Mouse (Mus musculus) hindbrain, embryonic 13.5 days (tissue): ENCODE data around the gene Kirrel3. TPM values are rescaled to one million over a fixed set of nuclear protein-coding genes. Genes with fewer than 3 reads are reported as not detected.

Experiments
- ATAC-seq: fragments of 200-750 bp; cut with Nextera tagmentation; 2 replicates; pipeline ENCODE4 v1.8.0; 2017; ENCODE audit warnings: moderate TSS enrichment; ENCODE audit not compliant: low FRiP score
- H3K27ac ChIP-seq: fragments of 300-500 bp; sonication (generic); 2 replicates; pipeline ENCODE4 v1.5.1; 2015; ENCODE audit warnings: inconsistent platforms, mild to moderate bottlenecking, moderate library complexity
- H3K27me3 ChIP-seq: fragments of 300-500 bp; sonication (generic); 2 replicates; pipeline ENCODE4 v1.6.1; 2015; ENCODE audit warnings: mild to moderate bottlenecking, inconsistent platforms
- H3K36me3 ChIP-seq: fragments of 300-500 bp; sonication (generic); 2 replicates; pipeline ENCODE4 v1.6.1; 2015; ENCODE audit warnings: mild to moderate bottlenecking, inconsistent platforms
- H3K4me1 ChIP-seq: fragments of 300-500 bp; sonication (generic); replicated peaks from 2 replicates; pipeline ENCODE4 v1.6.1; 2015; ENCODE audit warnings: inconsistent platforms
- H3K4me2 ChIP-seq: fragments of 300-500 bp; sonication (generic); 2 replicates; pipeline ENCODE4 v1.6.1; 2015; ENCODE audit warnings: inconsistent platforms, mild to moderate bottlenecking, moderate library complexity
- H3K4me3 ChIP-seq: fragments of 300-500 bp; sonication (generic); 2 replicates; pipeline ENCODE4 v1.5.1; 2015; ENCODE audit warnings: mild to moderate bottlenecking, inconsistent platforms
- H3K9ac ChIP-seq: fragments of 300-500 bp; sonication (generic); 2 replicates; pipeline ENCODE4 v1.6.1; 2015; ENCODE audit warnings: mild to moderate bottlenecking, inconsistent platforms
- H3K9me3 ChIP-seq: fragments of 300-500 bp; sonication (generic); 2 replicates; pipeline ENCODE4 v1.6.1; 2016; ENCODE audit warnings: inconsistent platforms
- WGBS: fragments of 180-500 bp; shearing (Covaris S2); methylation state at CpG from one replicate; pipeline ENCODE4 v1.1.7; 2015; 5-methylcytosine and 5-hydroxymethylcytosine counted together
- polyA plus RNA-seq: library from polyadenylated mRNA; unstranded; fragments of >200 nt; fragmentation: Nextera tagmentation; extraction: Ambion mirVana; gene quantifications from 2 replicates; pipeline ENCODE4 v1.2.1, GENCODE M21; 2015

Kirrel3 gene
- polyA plus RNA-seq, 1 experiment from 2014 or later: 26.2 TPM

DNA sequence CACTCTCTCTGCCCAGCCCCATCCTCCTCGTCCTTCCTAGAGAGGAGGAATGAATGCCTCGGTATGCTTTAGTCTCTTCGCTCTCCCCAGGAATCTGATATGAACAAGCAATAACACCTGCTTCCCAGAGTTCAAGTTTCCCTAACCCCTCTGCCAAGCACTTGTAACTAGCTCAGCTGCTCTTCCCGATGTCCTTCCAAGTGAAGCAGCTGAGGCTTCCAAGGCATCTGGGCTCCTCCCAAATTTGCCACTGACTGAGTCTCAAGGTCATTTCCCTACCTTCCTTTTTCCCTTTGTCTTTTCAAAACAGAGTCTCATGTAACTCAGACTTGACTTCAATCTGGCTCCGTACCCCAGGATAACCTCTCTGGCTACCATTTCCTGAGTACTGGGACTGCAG is 555.8 kb downstream of the Kirrel3 start:
- no peaks in the 10 kb centered on the region; the same call in 1 of the 2 replicates for H3K36me3 ChIP-seq
- H3K27ac ChIP-seq: no peak overlapping the region
- H3K9me3 ChIP-seq: no peaks in the 10 kb centered on the region
- H3K4me3 ChIP-seq: no peak overlapping the region
- H3K9ac ChIP-seq: no peak overlapping the region
- peaks cover 25% of the 10 kb centered on the region for H3K4me1 ChIP-seq
- no peak overlapping the region for H3K4me2 ChIP-seq
- WGBS: 74% methylated on average over 5 of the region's 5 CpGs
- no peak for ATAC-seq
- H3K27me3 ChIP-seq: no peaks in the 10 kb centered on the region

DNA sequence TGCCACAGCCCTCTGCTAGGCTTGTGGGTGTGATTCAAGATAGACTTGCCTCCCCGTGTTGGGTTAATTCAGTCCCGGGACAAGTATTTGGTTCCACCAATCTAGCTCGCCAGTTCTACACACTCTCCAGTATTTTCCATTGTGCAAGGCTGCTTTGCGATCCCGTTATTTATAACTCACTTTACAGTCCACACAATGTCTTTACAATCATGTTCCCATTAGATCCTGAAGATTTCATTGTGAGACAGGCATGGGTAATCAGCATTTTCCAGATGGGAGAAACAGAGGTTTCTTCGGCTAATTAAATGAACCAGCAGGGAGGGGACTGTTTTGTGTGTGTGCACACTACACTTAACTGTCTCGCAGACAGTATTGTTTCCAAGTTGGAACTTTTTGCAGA is 557.9 kb downstream of the Kirrel3 start:
- H3K4me2 ChIP-seq: no peak overlapping the region
- H3K4me3 ChIP-seq: no peak overlapping the region
- no peak for ATAC-seq
- no peaks in the 10 kb centered on the region for H3K9me3 ChIP-seq
- 35% methylated on average over 7 of the region's 7 CpGs for WGBS
- no peak overlapping the region for H3K27ac ChIP-seq
- H3K36me3 ChIP-seq: peaks cover 6% of the 10 kb centered on the region; the same call in 1 of the 2 replicates
- H3K27me3 ChIP-seq: no peaks in the 10 kb centered on the region
- H3K9ac ChIP-seq: no peak overlapping the region
- H3K4me1 ChIP-seq: peaks cover 25% of the 10 kb centered on the region

DNA sequence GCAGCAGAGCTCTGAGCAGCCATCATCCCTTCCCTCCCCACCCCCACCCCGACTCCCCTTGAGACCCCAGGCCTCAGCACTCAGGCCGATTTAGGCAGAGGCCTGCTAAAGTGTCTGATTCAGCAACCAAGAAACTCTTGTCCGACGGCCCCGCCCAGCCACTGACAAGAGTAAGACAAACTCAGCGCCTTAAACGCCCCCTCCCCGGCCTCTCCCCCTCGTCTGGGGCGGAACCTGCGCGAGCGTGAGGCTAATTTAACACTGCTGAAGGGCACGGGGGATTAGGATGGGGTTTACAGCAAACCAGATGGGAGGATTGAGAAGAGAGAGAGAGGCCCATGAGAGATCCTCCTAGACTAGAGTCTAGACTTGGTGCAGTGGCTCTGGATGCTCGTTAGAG is 558.8 kb downstream of the Kirrel3 start:
- WGBS: 8% methylated on average over 15 of the region's 15 CpGs
- peaks cover 6% of the 10 kb centered on the region; the same call in 1 of the 2 replicates for H3K36me3 ChIP-seq
- H3K27me3 ChIP-seq: no peaks in the 10 kb centered on the region
- H3K4me3 ChIP-seq: no peak overlapping the region
- no peak overlapping the region for H3K27ac ChIP-seq
- H3K4me1 ChIP-seq: peaks cover 22% of the 10 kb centered on the region
- no peak overlapping the region for H3K4me2 ChIP-seq
- ATAC-seq: 0 out of 2 replicates have a peak, but pooled peaks have one; percentile 15
- no peak overlapping the region for H3K9ac ChIP-seq
- no peaks in the 10 kb centered on the region for H3K9me3 ChIP-seq

DNA sequence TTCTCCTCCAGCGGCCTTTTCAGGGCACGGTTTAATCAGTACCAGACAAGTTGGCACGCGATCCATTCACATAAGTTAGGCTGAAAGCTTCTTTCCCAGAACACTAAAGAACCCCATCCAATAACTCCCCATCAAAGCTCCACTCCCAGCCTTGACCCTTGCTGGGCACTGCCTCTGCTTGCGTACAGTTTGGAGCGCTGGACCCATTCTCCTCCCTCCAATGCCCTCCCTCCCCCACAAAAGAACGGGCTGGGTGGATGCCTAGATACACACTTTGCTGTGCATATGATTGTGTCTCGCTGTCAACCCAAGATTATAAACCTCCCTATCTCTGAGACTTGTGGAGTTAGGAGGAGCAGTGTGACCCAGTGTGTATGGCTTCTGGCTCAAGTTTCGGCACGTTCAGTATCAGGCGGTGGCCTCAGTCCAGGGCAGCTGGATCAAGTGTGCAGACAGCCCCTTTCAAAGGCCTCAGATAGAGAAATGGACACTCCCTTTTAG is 559.4 kb downstream of the Kirrel3 start:
- Histone ChIP-seq H3K27me3 (no peaks in the 10 kb centered on the region), H3K9ac (no peak overlapping the region), H3K4me1 (peaks cover 22% of the 10 kb centered on the region), H3K4me2 (no peak overlapping the region), H3K27ac (no peak overlapping the region), H3K36me3 (peaks cover 6% of the 10 kb centered on the region; the same call in 1 of the 2 replicates), H3K9me3 (no peaks in the 10 kb centered on the region), H3K4me3 (no peak overlapping the region)
- WGBS: 59% methylated on average over 11 of the region's 11 CpGs
- ATAC-seq: no peak; the same call in 1 of the 2 replicates

DNA sequence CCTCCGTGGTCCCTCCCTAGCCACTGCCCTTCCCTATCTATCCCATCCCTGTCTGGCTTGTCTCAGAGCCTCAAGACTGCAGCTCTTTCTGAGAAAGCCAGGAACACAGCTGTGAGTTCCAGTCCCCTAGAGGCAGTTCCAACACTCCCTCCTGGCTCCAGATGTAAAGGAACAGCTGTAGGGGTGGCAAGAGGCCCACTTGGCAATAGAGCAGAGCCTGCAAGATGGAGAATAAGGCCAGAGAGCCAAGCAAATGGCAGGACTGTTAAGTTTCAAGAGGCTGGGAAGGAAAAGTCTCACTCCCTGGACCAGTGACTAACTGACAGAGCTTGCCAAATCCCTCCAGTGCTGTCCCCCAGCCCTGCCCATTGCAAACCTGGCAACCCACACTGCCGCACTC is 560.1 kb downstream of the Kirrel3 start:
- Histone ChIP-seq H3K9me3 (no peaks in the 10 kb centered on the region), H3K36me3 (peaks cover 6% of the 10 kb centered on the region; the same call in 1 of the 2 replicates), H3K27me3 (no peaks in the 10 kb centered on the region), H3K4me2 (no peak overlapping the region), H3K4me1 (peaks cover 22% of the 10 kb centered on the region), H3K27ac (no peak overlapping the region), H3K4me3 (no peak overlapping the region), H3K9ac (no peak overlapping the region)
- 86% methylated on average over 2 of the region's 2 CpGs for whole genome bisulfite sequencing
- ATAC-seq: no peak

DNA sequence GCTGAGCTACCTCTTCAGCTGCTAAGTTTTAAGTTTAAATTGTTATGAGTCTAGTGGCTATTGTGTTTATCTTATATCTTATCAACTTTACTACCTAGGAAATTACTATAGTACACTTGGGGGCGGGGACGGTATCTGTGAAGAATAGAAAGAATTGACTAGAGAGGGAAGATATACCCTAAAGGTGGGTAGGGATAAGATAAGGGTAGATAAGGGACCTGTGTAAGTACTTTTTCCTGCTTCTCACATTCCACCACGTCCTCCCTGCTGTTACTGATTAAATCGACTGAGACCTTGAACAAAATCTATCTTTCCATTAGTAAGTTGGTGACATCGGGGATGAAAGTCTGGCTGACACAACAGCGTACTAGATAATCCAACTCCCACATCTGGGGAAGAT is 562.8 kb downstream of the Kirrel3 start:
- H3K27ac ChIP-seq: no peak overlapping the region
- H3K4me2 ChIP-seq: no peak overlapping the region
- H3K4me3 ChIP-seq: no peak overlapping the region
- H3K9ac ChIP-seq: no peak overlapping the region
- no peaks in the 10 kb centered on the region for H3K9me3 ChIP-seq
- no peaks in the 10 kb centered on the region for H3K27me3 ChIP-seq
- 92% methylated on average over 6 of the region's 6 CpGs for WGBS
- peaks cover 19% of the 10 kb centered on the region for H3K4me1 ChIP-seq
- H3K36me3 ChIP-seq: peaks cover 22% of the 10 kb centered on the region
- ATAC-seq: no peak

DNA sequence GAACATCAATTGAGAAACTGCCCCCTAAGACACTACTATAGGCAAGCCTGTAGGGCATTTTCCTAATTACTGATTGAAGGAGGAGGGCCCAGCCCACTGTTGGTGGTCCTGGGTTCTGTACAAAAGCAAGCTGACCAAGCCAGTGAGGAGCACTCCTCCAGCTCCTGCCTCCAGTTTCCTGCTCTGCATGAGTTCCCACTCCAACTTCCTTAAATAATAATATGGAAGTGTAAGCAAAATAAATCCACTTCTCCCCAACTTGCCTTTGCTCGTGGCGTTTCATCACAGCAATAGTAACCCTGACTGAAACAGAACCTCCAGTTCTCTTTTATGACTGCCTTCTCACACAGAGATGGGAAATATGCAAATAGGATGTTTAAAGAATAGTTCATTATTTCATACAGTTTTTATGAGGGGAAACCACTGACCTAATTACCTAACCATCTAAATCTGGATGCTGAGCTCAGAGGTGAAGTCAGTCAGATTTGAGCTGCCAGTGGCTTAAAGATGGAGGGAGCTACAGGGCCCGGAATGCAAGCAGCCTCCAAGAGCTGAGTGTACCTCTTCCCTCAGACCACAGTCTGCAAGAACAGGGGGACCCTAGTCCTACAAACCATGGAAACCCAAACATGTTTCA is 564.3 kb downstream of the Kirrel3 start:
- WGBS: 84% methylated on average over 3 of the region's 3 CpGs
- no peaks in the 10 kb centered on the region for H3K27me3 ChIP-seq
- ATAC-seq: no peak

DNA sequence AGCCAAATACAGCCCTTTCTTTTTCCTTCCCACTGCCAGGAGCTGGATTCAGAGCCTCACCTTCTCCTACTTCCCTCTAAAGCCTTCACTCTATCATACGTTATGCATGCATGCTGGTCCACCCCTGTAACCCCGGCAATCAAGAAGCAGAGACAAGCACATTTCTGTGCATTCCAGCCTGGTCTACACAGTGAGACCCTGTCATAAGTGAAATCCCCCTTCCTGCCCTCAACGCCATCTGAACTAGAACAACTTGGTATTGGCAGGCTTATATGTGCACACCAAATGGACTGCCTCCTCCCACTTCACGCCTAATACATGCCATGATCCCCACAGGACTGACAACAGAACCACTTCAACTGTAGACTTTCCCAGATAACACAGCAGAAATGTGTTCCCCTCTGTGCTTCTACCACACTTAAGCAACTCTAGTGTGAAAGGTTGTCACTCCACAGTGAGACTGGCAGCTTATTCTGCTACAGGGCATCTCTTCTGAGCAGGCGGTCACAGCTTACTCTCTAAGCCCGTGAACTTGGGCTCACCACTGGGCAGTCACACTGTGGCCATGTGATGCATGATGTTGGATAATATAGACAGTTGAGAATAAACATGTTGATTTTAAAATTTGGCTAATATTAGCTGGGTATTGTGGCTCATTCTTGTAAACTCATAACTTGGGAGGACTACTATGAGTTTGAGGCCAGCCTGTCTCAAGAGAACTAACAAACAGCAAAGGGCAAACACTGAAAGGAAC is 565.2 kb downstream of the Kirrel3 start:
- no peak for ATAC-seq
- no peak overlapping the region for H3K4me3 ChIP-seq
- no peaks in the 10 kb centered on the region for H3K4me1 ChIP-seq
- no peak overlapping the region for H3K9ac ChIP-seq
- no peaks in the 10 kb centered on the region for H3K9me3 ChIP-seq
- H3K27me3 ChIP-seq: no peaks in the 10 kb centered on the region
- H3K36me3 ChIP-seq: peaks cover 22% of the 10 kb centered on the region
- 89% methylated on average over 6 of the region's 6 CpGs for WGBS
- H3K4me2 ChIP-seq: no peak overlapping the region
- no peak overlapping the region for H3K27ac ChIP-seq

More for the DNA sequence above, 564.3 kb downstream of the Kirrel3 start:
- peaks cover 4% of the 10 kb centered on the region for H3K4me1 ChIP-seq
- no peaks in the 10 kb centered on the region for H3K9me3 ChIP-seq
- peaks cover 22% of the 10 kb centered on the region for H3K36me3 ChIP-seq
- no peak overlapping the region for H3K4me3 ChIP-seq
- H3K9ac ChIP-seq: no peak overlapping the region
- H3K4me2 ChIP-seq: no peak overlapping the region
- no peak overlapping the region for H3K27ac ChIP-seq

DNA sequence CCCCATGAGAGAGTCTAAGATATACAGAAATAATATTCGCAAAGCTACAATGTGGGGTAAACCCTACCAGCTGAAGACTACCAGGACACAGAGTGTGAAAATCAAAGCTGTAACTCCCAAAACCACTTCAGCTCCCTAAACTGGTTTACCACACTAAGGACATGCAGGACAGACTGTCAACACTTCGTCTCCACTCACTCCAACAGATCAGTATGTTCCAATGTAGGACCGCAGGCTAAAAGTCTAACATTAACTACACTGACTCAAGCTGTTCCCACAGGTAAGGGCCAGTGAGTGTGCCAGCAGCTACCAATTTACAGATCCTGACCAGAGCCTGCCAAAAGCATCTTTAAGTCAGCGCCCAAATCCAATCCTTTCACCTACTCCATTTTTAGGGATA is 566.0 kb downstream of the Kirrel3 start:
- peaks cover 22% of the 10 kb centered on the region for H3K36me3 ChIP-seq
- no peak overlapping the region for H3K9ac ChIP-seq
- no peaks in the 10 kb centered on the region for H3K27me3 ChIP-seq
- H3K4me1 ChIP-seq: no peaks in the 10 kb centered on the region
- H3K9me3 ChIP-seq: no peaks in the 10 kb centered on the region
- no peak for ATAC-seq
- no peak overlapping the region for H3K4me2 ChIP-seq
- no peak overlapping the region for H3K27ac ChIP-seq
- H3K4me3 ChIP-seq: no peak overlapping the region
- WGBS: 94% methylated on average over 4 of the region's 4 CpGs

DNA sequence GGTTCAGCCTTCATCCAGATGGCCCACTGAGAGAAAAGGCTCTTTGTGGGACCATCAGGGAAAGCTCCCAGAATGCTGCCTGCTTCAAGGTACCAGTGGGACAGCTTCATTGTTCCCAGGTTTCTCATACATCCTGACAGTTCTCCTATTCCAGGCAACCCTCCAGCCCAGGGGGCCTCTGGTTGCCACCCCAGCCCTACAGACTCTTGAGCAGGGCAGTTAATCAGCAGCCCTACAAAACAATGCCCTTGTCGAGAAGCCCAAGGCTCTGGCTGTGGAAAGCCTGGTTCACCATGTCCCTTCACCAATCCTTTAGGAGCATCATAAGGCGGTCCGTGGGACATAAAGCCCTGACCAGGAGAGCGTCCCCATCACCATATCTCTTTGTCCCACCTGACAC is 567.0 kb downstream of the Kirrel3 start:
- WGBS: 92% methylated on average over 4 of the region's 4 CpGs
- ATAC-seq: no peak
- no peaks in the 10 kb centered on the region for H3K27me3 ChIP-seq

DNA sequence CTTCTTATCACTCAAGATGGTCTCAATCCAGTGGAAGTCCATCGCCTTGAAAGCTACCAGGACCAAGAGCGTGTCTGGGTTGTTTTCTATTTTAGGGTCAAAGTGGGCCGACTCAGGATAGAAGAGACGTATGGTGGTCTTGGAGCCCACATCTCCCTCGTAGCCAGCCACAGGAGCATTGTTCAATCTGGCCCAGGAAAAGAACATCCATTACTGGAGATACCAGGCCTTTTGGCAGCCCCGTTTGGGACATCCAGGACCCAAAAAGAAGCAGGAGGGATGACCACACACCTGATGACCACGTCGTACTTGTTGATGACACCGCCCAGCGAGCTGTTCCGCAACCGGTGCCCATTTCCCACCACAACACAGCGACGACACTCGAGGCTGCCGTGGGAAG is 567.4 kb downstream of the Kirrel3 start:
- Histone ChIP-seq H3K9me3 (no peaks in the 10 kb centered on the region), H3K4me1 (no peaks in the 10 kb centered on the region), H3K27ac (no peak overlapping the region), H3K9ac (no peak overlapping the region), H3K4me3 (no peak overlapping the region), H3K36me3 (peaks cover 16% of the 10 kb centered on the region), H3K4me2 (no peak overlapping the region), H3K27me3 (no peaks in the 10 kb centered on the region)
- no peak for ATAC-seq
- WGBS: 93% methylated on average over 16 of the region's 16 CpGs

More for the DNA sequence above, 567.0 kb downstream of the Kirrel3 start:
- Histone ChIP-seq H3K9me3 (no peaks in the 10 kb centered on the region), H3K4me2 (no peak overlapping the region), H3K9ac (no peak overlapping the region), H3K27ac (no peak overlapping the region), H3K4me1 (no peaks in the 10 kb centered on the region), H3K36me3 (peaks cover 16% of the 10 kb centered on the region), H3K4me3 (no peak overlapping the region)

DNA sequence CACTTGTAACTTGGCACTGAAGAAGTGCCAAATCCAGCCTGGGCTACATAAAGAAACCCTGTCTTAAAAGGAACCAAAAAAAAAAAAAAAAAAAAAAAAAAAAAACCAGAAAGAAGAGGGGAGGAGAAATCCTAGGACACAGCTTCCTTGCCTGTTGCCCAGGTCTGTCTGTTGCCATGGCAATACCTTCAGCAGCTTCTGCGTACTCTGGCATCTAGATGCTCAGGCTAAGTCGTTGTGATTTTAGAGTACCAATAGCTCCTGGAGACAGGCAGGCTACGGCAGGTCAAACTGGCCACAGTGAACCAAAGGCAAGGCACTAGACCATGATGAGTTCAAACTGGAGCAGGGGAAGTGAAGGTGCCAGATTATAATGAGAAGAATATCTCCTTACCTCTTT is 568.0 kb downstream of the Kirrel3 start:
- WGBS: 71% methylated on average over 3 of the region's 3 CpGs
- Histone ChIP-seq H3K36me3 (peaks cover 16% of the 10 kb centered on the region), H3K4me2 (no peak overlapping the region), H3K27ac (no peak overlapping the region), H3K9ac (no peak overlapping the region), H3K4me1 (no peaks in the 10 kb centered on the region), H3K27me3 (no peaks in the 10 kb centered on the region), H3K4me3 (no peak overlapping the region), H3K9me3 (no peaks in the 10 kb centered on the region)
- no peak for ATAC-seq
